Mouse (Mus musculus): Measurements from ENCODE around the gene Hps4. TPM values are rescaled to one million over a fixed set of nuclear protein-coding genes. Genes with fewer than 3 reads are reported as not detected.
"Not testable (repeated sequence)": the region's sequence is repeated elsewhere in the genome, so short reads cannot be mapped to it uniquely, and the experiment has no call there.

The Hps4 gene
- polyA plus RNA-seq, 1 experiment from 2014 or later, result 35.9 TPM

DNA sequence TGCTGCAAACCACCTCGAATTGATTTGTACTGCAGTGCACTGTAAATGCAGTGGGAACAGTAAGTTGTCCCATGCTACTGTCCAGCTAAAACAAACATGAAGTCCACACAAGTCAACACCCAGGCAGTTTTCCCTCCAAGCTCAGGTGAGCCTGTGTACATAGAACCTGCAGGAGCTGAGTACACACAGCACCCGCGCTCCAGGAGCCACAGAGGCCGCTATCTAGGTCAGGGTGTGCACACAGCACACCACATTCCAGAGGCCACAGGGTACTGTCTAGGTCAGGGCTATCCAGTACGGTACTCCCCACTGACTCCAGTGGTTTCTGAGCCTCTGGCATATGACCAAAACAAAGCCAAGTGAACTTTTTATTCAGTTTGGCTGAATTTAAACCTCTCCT, 40.6 kb upstream of the Hps4 start:
- H3K36me3 ChIP-seq, result peaks cover 20% of the 10 kb centered on the region
- WGBS, result 88% methylated on average over 5 of the region's 5 CpGs
- no peak overlapping the region for H3K4me3 ChIP-seq
- H3K27ac ChIP-seq (replicated peaks), result no peak overlapping the region
- H3K4me1 ChIP-seq, result no peaks in the 10 kb centered on the region
- H3K27me3 ChIP-seq (ENCODE audit: low read depth, poor library complexity, severe bottlenecking), result no peaks in the 10 kb centered on the region
- no peak for DNase-seq (ENCODE audit: low spot score)
- H3K9me3 ChIP-seq (replicated peaks), result no peaks in the 10 kb centered on the region

DNA sequence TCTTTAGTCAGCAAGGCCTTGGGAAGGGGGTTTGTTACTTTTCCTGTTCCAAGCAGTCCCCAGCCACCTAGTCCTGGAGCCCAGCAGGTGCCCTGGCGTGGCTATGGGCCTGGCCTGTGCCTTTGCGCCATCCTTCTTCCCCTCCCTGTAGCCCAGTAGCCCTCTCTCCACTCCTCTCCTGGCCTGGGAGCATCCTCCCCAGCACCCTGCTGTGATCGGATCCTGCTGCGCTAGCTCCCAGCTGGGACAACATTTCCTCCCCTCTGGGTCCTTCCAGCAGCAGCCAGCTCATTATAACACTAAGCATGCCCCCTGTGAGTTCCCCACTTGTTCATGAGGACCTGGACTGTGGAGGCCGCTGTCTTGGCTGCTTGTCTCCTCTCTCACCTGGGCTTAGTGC, 37.0 kb upstream of the Hps4 start:
- peak overlapping the region; percentile 17; the same call in 1 of the 2 replicates for H3K27ac ChIP-seq (replicated peaks)
- no peaks in the 10 kb centered on the region for H3K9me3 ChIP-seq (replicated peaks)
- H3K27me3 ChIP-seq (ENCODE audit: low read depth, poor library complexity, severe bottlenecking), result no peaks in the 10 kb centered on the region
- no peak for DNase-seq (ENCODE audit: low spot score)
- H3K4me3 ChIP-seq, result no peak overlapping the region
- H3K4me1 ChIP-seq, result no peaks in the 10 kb centered on the region
- 58% methylated on average over 5 of the region's 5 CpGs for WGBS
- peaks cover 56% of the 10 kb centered on the region for H3K36me3 ChIP-seq

- Histone ChIP-seq H3K4me3 (no peak overlapping the region), H3K4me1 (peaks cover 19% of the 10 kb centered on the region), H3K27ac (replicated peaks) (no peak overlapping the region), H3K9me3 (replicated peaks) (no peaks in the 10 kb centered on the region), H3K27me3 (ENCODE audit: low read depth, poor library complexity, severe bottlenecking) (no peaks in the 10 kb centered on the region), H3K36me3 (peaks cover 76% of the 10 kb centered on the region)
- WGBS, result 61% methylated on average over 11 of the region's 11 CpGs
- DNase-seq (ENCODE audit: low spot score), result no peak
These were observed 29.5 kb upstream of the Hps4 start for GRCm38 (mm10) chr5:112313222-112313885.

GRCm38 (mm10) chr5:112316468-112316867, 26.4 kb upstream of the Hps4 start:
- 69% methylated on average over 5 of the region's 5 CpGs for WGBS
- Histone ChIP-seq H3K4me1 (peaks cover 19% of the 10 kb centered on the region), H3K36me3 (peaks cover 45% of the 10 kb centered on the region), H3K27ac (replicated peaks) (no peak overlapping the region), H3K27me3 (ENCODE audit: low read depth, poor library complexity, severe bottlenecking) (no peaks in the 10 kb centered on the region), H3K4me3 (no peak overlapping the region), H3K9me3 (replicated peaks) (no peaks in the 10 kb centered on the region)
- DNase-seq (ENCODE audit: low spot score), result no peak

DNA sequence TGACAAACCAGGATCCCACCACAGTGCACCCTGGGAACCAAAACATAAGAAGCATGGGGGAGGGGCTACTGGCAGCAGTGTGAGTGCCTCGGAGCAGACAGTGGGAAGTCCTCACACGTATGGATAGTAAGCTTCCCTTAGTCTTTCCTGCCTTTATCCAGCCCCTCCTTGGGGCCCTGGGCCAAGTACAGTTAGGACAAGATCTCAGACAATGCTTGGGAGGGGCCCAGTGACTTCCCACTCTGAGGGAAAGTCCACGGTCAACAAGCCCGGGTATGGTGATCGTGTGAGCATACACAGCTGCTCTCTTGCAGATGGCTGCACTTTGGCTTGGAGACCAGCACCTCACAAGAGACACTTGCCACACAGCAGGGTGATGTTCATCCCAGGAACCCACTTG, 25.6 kb upstream of the Hps4 start:
- 76% methylated on average over 5 of the region's 5 CpGs for WGBS
- Histone ChIP-seq H3K4me3 (no peak overlapping the region), H3K27me3 (ENCODE audit: low read depth, poor library complexity, severe bottlenecking) (no peaks in the 10 kb centered on the region), H3K27ac (replicated peaks) (no peak overlapping the region), H3K9me3 (replicated peaks) (no peaks in the 10 kb centered on the region), H3K4me1 (peaks cover 19% of the 10 kb centered on the region), H3K36me3 (peaks cover 37% of the 10 kb centered on the region)
- no peak for DNase-seq (ENCODE audit: low spot score)

- H3K27ac ChIP-seq (replicated peaks); H3K9me3 ChIP-seq (replicated peaks); H3K27me3 ChIP-seq (ENCODE audit: low read depth, poor library complexity, severe bottlenecking); H3K4me3 ChIP-seq; DNase-seq (ENCODE audit: low spot score): not testable (repeated sequence)
- 68% methylated on average over 2 of the region's 2 CpGs for WGBS
- Histone ChIP-seq H3K4me1 (peaks cover 10% of the 10 kb centered on the region), H3K36me3 (peaks cover 17% of the 10 kb centered on the region)
These were observed 23.5 kb upstream of the Hps4 start for GRCm38 (mm10) chr5:112319343-112319742.

- no peaks in the 10 kb centered on the region for H3K27me3 ChIP-seq (ENCODE audit: low read depth, poor library complexity, severe bottlenecking)
- H3K4me3 ChIP-seq, result no peak overlapping the region
- no peaks in the 10 kb centered on the region for H3K9me3 ChIP-seq (replicated peaks)
- no peak overlapping the region for H3K27ac ChIP-seq (replicated peaks)
- H3K36me3 ChIP-seq, result peaks cover 6% of the 10 kb centered on the region
- no peak for DNase-seq (ENCODE audit: low spot score)
- WGBS, result 77% methylated on average over 5 of the region's 5 CpGs
- peaks cover 18% of the 10 kb centered on the region for H3K4me1 ChIP-seq
These were observed 22.5 kb upstream of the Hps4 start for GRCm38 (mm10) chr5:112320379-112320778.

DNA sequence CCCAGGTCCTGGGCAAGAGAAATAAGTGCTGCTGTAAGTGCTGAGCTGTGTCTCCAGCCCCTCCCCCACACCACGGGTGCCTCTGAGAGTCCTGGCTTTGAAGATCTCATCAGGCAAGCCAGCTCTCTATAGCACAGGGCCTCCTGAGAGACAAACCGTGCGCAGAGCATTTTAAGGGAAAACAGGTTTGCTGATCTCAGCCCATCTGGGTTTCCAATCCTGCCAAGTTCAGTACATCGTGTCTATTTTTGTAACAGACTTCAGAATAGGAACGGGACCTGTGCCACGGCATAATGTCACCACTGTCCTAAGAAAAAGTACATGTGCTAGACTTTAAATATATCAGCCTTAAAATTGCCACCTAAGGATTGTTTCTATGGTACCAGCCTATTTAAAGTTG, 21.9 kb upstream of the Hps4 start:
- Histone ChIP-seq H3K27me3 (ENCODE audit: low read depth, poor library complexity, severe bottlenecking) (no peaks in the 10 kb centered on the region), H3K9me3 (replicated peaks) (no peaks in the 10 kb centered on the region), H3K4me3 (no peak overlapping the region), H3K36me3 (peaks cover under 1% of the 10 kb centered on the region; the same call in 1 of the 2 replicates), H3K4me1 (peaks cover 24% of the 10 kb centered on the region), H3K27ac (replicated peaks) (no peak overlapping the region)
- whole genome bisulfite sequencing, result 79% methylated on average over 6 of the region's 6 CpGs
- no peak for DNase-seq (ENCODE audit: low spot score)

- no peak for DNase-seq (ENCODE audit: low spot score)
- Histone ChIP-seq H3K9me3 (replicated peaks) (no peaks in the 10 kb centered on the region), H3K27ac (replicated peaks) (no peak overlapping the region), H3K4me3 (no peak overlapping the region), H3K36me3 (no peaks in the 10 kb centered on the region), H3K27me3 (ENCODE audit: low read depth, poor library complexity, severe bottlenecking) (no peaks in the 10 kb centered on the region), H3K4me1 (peaks cover 21% of the 10 kb centered on the region)
- 87% methylated on average over 4 of the region's 4 CpGs for WGBS
These were observed 21.5 kb upstream of the Hps4 start for GRCm38 (mm10) chr5:112321376-112321775.

GRCm38 (mm10) chr5:112323246-112323645, 19.6 kb upstream of the Hps4 start:
- Histone ChIP-seq H3K4me3 (no peak overlapping the region), H3K4me1 (peaks cover 32% of the 10 kb centered on the region), H3K36me3 (peaks cover 10% of the 10 kb centered on the region), H3K27ac (replicated peaks) (no peak overlapping the region), H3K27me3 (ENCODE audit: low read depth, poor library complexity, severe bottlenecking) (no peaks in the 10 kb centered on the region), H3K9me3 (replicated peaks) (no peaks in the 10 kb centered on the region)
- WGBS, result 92% methylated on average over 6 of the region's 6 CpGs
- DNase-seq (ENCODE audit: low spot score), result no peak

- no peak for DNase-seq (ENCODE audit: low spot score)
- WGBS, result 38% methylated on average over 24 of the region's 24 CpGs
- H3K27ac ChIP-seq (replicated peaks), result peak overlapping the region; percentile 83; the same call in 1 of the 2 replicates
- no peaks in the 10 kb centered on the region for H3K27me3 ChIP-seq (ENCODE audit: low read depth, poor library complexity, severe bottlenecking)
- H3K4me1 ChIP-seq, result peaks cover 32% of the 10 kb centered on the region
- H3K36me3 ChIP-seq, result peaks cover 26% of the 10 kb centered on the region
- peak overlapping the region; percentile 100 for H3K4me3 ChIP-seq
- no peaks in the 10 kb centered on the region for H3K9me3 ChIP-seq (replicated peaks)
These were observed 18.0 kb upstream of the Hps4 start for GRCm38 (mm10) chr5:112324637-112325545.

DNA sequence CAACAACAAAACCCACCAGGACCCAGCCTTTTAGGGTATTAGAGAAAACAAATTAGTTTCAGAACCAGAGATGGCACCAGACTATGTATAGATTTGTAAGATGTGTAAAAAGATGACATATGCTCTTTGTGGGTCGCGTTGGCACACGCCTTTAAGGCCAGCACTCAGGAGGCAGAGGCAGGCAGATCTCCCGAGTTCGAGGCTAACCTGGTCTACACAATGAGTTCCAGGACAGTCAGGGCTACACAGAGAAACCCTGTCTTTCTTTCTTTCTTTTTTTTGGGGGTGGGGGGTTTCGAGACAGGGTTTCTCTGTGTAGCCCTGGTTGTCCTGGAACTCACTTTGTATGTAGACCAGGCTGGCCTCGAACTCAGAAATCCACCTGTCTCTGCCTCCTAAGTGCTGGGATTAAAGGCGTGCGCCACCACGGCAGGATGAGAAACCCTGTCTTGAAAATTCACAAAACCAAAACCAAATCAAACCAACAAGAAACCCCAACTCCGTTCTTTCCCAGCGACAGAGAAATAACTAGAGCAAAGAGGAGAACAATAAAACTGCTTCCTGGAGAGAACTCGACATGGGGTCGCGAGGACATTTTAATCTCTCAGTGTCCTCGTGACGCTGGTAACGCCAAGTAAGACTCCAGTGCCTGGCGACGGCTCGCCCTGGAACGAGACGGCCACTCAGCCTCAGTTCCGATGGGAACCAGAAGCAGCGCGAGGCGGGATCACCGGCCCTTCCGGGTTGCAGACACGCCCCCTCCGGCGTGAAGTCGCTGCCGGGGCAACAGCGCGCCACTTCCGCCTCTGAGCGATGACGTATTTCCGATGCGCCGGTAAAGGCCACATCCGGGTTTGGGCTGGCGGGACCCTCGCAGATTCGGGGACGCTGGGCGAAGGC, 17.1 kb upstream of the Hps4 start, which contains the start of gene Tfip11:
Gene Tfip11 (plus strand): TSS at position 813 of the 900 bp plus-strand sequence.
- peak within 1 kb of the TSS; percentile 100 for H3K4me3 ChIP-seq
- H3K27ac ChIP-seq (replicated peaks), result peak within 1 kb of the TSS; percentile 83
- H3K36me3 ChIP-seq, result peaks cover 35% of the 10 kb centered on the region
- no peaks in the 10 kb centered on the region for H3K27me3 ChIP-seq (ENCODE audit: low read depth, poor library complexity, severe bottlenecking)
- H3K9me3 ChIP-seq (replicated peaks), result no peaks in the 10 kb centered on the region
- WGBS, result 9% methylated on average over 48 of the region's 48 CpGs
- DNase-seq (ENCODE audit: low spot score), result peak; percentile 96
- peaks cover 32% of the 10 kb centered on the region for H3K4me1 ChIP-seq
